Mouse (Mus musculus) adrenal gland, postnatal 10 days (tissue): ENCODE measurements around the gene Ccl26. TPM values are rescaled to one million over a fixed set of nuclear protein-coding genes. Genes with fewer than 3 reads are reported as not detected.
A peak's percentile ranks its signal among the peaks of the same experiment; 100 is the strongest.

Source experiments
- DNase-seq: peaks from one replicate; pipeline ENCODE4 v3.0.0; 2021; ENCODE audit warnings: mixed read lengths
- total RNA-seq, 2 experiments: library from RNA; stranded (reverse); gene quantifications; 2 replicates each; pipeline ENCODE4 v1.2.3; 2021

Ccl26 gene
- total RNA-seq, 2 experiments from 2014 or later, result not detected

DNA sequence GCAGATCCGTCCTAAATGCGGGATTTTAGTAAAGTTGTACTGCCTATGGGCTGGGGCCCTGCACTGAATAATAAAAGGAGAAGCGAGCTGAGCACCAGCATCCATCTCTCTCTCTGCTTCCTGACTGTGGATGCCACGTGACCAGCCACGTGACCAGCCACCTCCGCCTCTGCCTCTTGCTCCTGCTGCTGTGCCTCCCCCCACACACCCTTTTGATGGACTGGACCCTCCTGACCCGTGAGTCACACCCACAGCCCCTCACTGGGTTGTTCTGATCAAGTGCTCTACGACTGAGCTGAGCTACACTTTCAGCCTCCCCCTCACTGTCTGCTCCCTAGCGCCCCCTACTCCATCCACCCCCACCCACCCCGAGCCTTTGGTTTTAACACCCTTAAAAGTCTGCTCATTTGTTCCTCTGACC, 25.6 kb downstream of the Ccl26 start:
- no peak for DNase-seq

DNA sequence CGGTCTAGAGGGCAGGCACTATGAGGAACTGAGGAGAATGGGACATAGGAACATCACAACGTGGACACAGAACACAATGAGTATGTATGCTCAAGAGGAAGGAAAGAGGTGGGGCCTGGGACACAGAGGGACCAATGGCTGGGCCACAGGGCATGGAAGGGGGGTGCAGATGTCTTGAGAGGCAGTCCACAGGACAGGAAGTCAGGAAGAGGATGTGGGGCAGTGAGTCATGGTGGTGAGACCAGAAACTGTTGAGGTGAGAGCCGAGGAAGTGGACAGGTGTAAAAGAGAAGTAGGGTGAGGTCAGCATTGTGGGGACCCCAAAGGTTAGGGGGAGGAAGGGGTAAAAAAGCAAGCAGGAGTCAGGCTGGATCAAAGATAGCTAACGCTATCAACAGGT, 26.0 kb downstream of the Ccl26 start:
- peak; percentile 24 for DNase-seq

DNA sequence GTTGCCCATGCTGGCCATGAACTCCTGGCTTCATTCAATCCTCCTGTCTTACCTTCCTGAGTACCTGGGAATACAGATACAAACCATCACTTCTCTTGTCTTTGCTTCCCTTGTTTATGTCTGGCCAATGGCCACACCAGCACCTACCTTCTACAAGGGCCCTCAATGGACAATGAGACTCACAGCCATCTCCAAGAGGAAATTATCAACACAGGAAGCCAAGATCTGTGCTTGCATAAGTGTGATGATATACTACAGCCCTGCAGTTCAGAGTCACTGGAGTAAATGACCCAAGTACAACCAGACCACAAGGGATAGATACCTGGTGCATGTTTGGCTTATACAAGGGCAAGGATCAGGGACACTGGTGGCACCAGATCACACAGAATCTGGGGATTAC, 27.5 kb downstream of the Ccl26 start:
- DNase-seq, result no peak

DNA sequence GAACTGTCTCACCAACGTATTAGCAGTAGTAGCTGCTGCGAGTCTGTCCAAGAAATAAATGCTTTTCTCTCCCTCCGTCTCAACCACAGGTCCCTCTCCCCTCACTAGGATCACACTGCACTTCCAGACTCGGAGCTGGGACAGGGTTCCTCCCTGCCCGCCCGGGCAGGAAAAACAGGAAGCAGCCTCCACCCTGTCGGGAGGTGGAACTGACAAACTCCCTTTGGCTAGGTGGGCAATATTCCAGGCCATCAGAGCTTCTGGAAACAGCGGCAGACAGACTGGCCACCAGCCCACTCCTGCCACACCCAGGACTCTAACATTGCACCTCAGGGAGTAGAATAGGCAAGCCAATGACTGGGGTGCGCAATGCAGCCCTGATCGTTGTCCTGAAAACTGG, 29.9 kb downstream of the Ccl26 start:
- DNase-seq, result peak; percentile 72

DNA sequence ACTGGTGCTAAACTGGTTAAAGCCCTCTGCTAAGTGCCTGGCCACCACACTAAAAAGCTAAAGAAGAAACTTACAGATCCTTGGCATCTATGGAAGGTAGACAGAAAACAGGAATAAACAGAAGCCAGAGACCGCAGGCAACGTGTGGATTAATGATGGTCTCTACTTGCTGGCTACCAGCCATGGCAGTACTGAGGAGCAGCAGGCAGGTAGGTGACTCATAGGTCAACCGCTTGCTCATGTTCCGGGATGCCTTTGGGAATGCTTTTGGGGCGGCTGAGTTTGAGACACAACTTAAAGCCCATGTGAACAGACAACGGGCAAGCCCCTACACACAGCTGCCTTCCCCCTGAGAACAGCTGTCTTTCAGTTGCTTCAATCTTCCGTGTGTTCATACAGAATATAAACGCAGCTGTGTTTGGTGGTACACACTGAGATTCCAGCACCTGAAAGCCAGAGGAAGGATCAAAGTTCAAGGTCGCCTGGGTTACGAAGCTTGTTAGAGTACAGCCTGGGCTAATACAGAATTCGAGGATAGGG, 32.0 kb downstream of the Ccl26 start:
- no peak for DNase-seq

GRCm38 (mm10) chr5:135529964-135530363, 33.4 kb downstream of the Ccl26 start:
- no peak for DNase-seq

DNA sequence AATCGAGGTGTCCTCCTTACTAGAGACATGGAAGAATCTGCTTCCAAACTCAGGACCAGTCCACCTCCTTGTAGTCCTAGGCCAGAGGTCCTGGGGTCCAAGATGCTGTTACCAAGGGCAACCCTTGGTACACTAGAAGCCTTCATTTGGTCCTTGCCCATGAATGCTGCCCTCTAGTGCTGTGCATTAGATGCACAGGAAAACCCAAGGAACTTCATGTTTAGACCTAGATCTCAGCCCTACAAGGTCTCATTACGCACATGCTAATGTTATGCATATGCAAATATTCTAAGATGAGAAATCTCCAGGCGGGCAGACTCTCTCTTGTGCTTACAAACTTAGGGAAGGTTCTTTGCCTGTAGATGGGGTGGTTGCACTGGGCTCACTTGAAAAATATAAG, 34.1 kb downstream of the Ccl26 start:
- no peak for DNase-seq

GRCm38 (mm10) chr5:135527986-135528385, 35.4 kb downstream of the Ccl26 start:
- DNase-seq, result peak; percentile 23

GRCm38 (mm10) chr5:135524660-135525560, 38.5 kb downstream of the Ccl26 start:
- no peak for DNase-seq

- no peak for DNase-seq
These were observed 39.3 kb downstream of the Ccl26 start for GRCm38 (mm10) chr5:135524087-135524486.

DNA sequence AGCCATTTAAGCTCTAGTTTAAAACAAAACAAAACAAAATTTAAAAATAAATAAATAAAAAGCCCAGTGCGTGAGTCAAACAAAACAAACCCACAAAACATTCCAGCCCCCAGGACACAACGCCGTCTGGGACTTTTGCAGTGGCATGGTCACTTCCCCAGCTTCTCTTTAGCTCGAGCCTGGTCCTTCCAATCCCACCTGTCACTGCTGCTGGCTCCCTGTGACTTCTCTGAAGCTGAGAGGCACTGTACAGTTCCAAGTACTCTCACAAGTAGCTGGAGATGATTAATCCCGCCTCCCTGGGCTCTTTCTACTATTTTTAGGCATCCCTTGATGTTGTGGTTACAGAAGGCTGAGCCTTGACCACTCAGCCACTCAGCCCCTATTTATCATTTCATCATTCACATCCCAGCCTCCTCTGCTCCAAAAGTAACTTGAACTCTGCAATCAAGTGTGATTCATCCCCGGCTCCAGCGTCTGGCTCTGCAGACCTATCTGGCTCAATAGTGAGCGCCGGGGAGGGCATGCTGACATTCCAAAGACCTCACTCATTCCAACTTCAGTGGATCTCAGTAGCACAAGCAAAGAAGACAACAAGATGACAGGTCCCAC, 41.2 kb downstream of the Ccl26 start:
- DNase-seq, result peak; percentile 72

- no peak for DNase-seq
These were observed 46.0 kb downstream of the Ccl26 start for GRCm38 (mm10) chr5:135517348-135517883.

- DNase-seq, result no peak
These were observed 50.2 kb downstream of the Ccl26 start for GRCm38 (mm10) chr5:135513131-135513530.

- DNase-seq, result no peak
These were observed 52.3 kb downstream of the Ccl26 start for GRCm38 (mm10) chr5:135511105-135511504.

Other genes with a start within 250 kb of the Ccl26 start
- under 1 TPM in 1 of 2 experiments, not detected in 1; 0.27 TPM for gene Fkbp6, start 213.5 kb downstream of the Ccl26 start, total RNA-seq
- not detected for gene Trim50, start 210.3 kb downstream of the Ccl26 start, total RNA-seq
- 10 to 100 TPM; 17.9 to 22.6 TPM for gene Nsun5, start 193.6 kb downstream of the Ccl26 start, total RNA-seq
- gene Pom121, start 169.0 kb downstream of the Ccl26 start, total RNA-seq, result 10 to 100 TPM; 25.9 to 26.7 TPM
- 10 to 100 TPM; 33.7 to 39.3 TPM for gene Hip1, start 18.4 kb downstream of the Ccl26 start, total RNA-seq
- 1 to 10 TPM; 3.6 to 4.0 TPM for gene Ccl24, start 9.5 kb upstream of the Ccl26 start, total RNA-seq
- 10 to 100 TPM; 35.2 to 39.1 TPM for gene Rhbdd2, start 69.0 kb upstream of the Ccl26 start, total RNA-seq
- gene Por, start 106.5 kb upstream of the Ccl26 start, total RNA-seq, result 100 to 1,000 TPM; 175 to 226 TPM
- 10 to 100 TPM; 61.7 to 68.2 TPM for gene Tmem120a, start 180.9 kb upstream of the Ccl26 start, total RNA-seq
- under 1 TPM; 0.27 to 0.73 TPM for gene Styxl1, start 214.8 kb upstream of the Ccl26 start, total RNA-seq
- gene Mdh2, start 214.9 kb upstream of the Ccl26 start, total RNA-seq, result 1,000 to 10,000 TPM; 1,052 to 1,158 TPM
- 1 to 10 TPM; 2.5 to 4.3 TPM for gene Srrm3, start 243.3 kb upstream of the Ccl26 start, total RNA-seq